Mouse (Mus musculus): ENCODE measurements around the gene Spef1.

GRCm38 (mm10) chr2:131208356-131208755, 21.3 kb upstream of the Spef1 start:
- no peak for TF ChIP-seq CTCF (IDR thresholded peaks at IDR 0.05; ENCODE audit: borderline replicate concordance, insufficient read depth, low read length)
- no peak for TF ChIP-seq POLR2A (IDR thresholded peaks at IDR 0.05; ENCODE audit: low read depth, low read length)

Data from embryonic fibroblast, embryonic 13.5 days (primary cell).